Mouse (Mus musculus): Measurements from ENCODE around the gene Mitd1.
A peak's percentile ranks its signal among the peaks of the same experiment; 100 is the strongest.

The Mitd1 gene

GRCm38 (mm10) chr1:37867056-37867455, 23.2 kb downstream of the Mitd1 start:
- DNase-seq = no peak

- no peak for DNase-seq
Observed at GRCm38 (mm10) chr1:37866286-37866685, 23.9 kb downstream of the Mitd1 start, which contains the start of gene Tsga10. Gene Tsga10 (minus strand): TSS chr1:37866429.

GRCm38 (mm10) chr1:37865401-37866215, 24.6 kb downstream of the Mitd1 start:
- no peak for DNase-seq

DNA sequence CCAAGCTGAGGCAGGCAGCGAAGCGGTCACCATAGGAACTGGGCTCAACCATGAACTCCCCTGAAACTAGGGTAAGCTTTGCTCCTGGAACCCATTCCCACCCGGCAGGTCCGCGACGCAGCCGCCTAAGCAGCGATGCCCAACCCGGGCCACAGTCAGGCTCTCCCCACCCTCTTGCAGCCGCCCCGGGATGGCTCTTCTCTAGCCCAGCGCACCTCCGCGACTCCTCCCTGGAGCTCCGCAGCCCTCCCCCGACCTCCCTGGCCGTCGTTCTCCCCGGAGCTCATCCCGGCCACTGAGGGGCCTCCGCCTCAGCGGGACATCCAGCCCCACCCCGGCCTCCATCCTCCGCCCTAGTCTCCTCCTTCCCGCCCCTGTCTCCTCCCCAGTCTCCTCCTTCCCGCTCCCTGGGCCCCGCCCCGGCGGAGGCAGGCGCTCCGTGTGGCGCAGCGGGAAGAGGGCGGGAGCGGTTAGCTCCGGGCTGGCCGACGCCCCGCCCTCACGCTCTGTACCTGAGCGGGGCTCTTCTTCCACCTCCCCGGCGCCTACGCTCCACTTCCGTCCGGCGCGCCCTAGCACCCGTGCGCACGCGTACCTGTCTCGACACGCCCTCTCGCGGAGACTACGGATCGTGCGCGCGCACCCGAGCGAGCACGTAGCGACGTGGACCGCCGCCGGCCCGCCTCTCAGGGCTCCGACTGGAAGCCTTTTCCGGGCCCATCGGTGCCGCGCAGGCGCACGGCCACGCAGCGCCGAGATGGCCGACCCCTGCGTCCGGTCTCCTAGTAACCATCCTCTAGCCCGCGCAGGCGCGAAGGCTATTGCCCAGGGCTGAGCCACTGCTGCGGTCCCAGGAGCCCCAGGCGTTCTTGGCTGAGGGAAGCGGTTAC, 25.5 kb downstream of the Mitd1 start:
- peak; percentile 100 for DNase-seq

GRCm38 (mm10) chr1:37850696-37851095, 39.5 kb downstream of the Mitd1 start:
- DNase-seq = no peak

- DNase-seq = no peak
Observed at GRCm38 (mm10) chr1:37846878-37847277, 43.3 kb downstream of the Mitd1 start.

GRCm38 (mm10) chr1:37831681-37832080, 58.5 kb downstream of the Mitd1 start:
- DNase-seq = no peak
